Mouse (Mus musculus): Measurements from ENCODE around the gene Setd3. TPM values are rescaled to one million over a fixed set of nuclear protein-coding genes. Genes with fewer than 3 reads are reported as not detected.
A peak's percentile ranks its signal among the peaks of the same experiment; 100 is the strongest.

Setd3 gene
- polyA plus RNA-seq, 1 experiment from 2014 or later, result 76.9 TPM

GRCm38 (mm10) chr12:108078122-108078752, 100.9 kb downstream of the Setd3 start:
- Histone ChIP-seq H3K27me3 (ENCODE audit: insufficient read depth, poor library complexity, severe bottlenecking) (no peaks in the 10 kb centered on the region), H3K27ac (0 out of 2 replicates have a peak overlapping the region, but pooled peaks have one; percentile 16), H3K9me3 (no peaks in the 10 kb centered on the region), H3K36me3 (no peaks in the 10 kb centered on the region), H3K4me3 (no peak overlapping the region), H3K4me1 (replicated peaks) (peaks cover 6% of the 10 kb centered on the region; the same call in 1 of the 2 replicates)
- no peak for DNase-seq (ENCODE audit: low spot score)
- 83% methylated on average over 10 of the region's 10 CpGs for WGBS

GRCm38 (mm10) chr12:108072907-108073306, 106.2 kb downstream of the Setd3 start:
- H3K27me3 ChIP-seq (ENCODE audit: insufficient read depth, poor library complexity, severe bottlenecking), result no peaks in the 10 kb centered on the region

GRCm38 (mm10) chr12:108070685-108071662, 108.1 kb downstream of the Setd3 start:
- no peaks in the 10 kb centered on the region for H3K36me3 ChIP-seq
- no peaks in the 10 kb centered on the region for H3K27me3 ChIP-seq (ENCODE audit: insufficient read depth, poor library complexity, severe bottlenecking)
- H3K9me3 ChIP-seq, result no peaks in the 10 kb centered on the region
- H3K4me1 ChIP-seq (replicated peaks), result peaks cover 30% of the 10 kb centered on the region
- DNase-seq (ENCODE audit: low spot score), result no peak
- H3K27ac ChIP-seq, result peak overlapping the region; percentile 36
- 62% methylated on average over 21 of the region's 21 CpGs for WGBS
- H3K4me3 ChIP-seq, result no peak overlapping the region

More at GRCm38 (mm10) chr12:108072907-108073306, 106.2 kb downstream of the Setd3 start:
- no peaks in the 10 kb centered on the region for H3K9me3 ChIP-seq
- H3K36me3 ChIP-seq, result no peaks in the 10 kb centered on the region
- peaks cover 24% of the 10 kb centered on the region for H3K4me1 ChIP-seq (replicated peaks)
- 74% methylated on average over 5 of the region's 5 CpGs for WGBS
- H3K27ac ChIP-seq, result no peak overlapping the region
- H3K4me3 ChIP-seq, result no peak overlapping the region
- DNase-seq (ENCODE audit: low spot score), result no peak

GRCm38 (mm10) chr12:108069504-108069903, 109.6 kb downstream of the Setd3 start:
- Histone ChIP-seq H3K27me3 (ENCODE audit: insufficient read depth, poor library complexity, severe bottlenecking) (no peaks in the 10 kb centered on the region), H3K4me3 (no peak overlapping the region), H3K27ac (no peak overlapping the region; the same call in 1 of the 2 replicates), H3K4me1 (replicated peaks) (peaks cover 37% of the 10 kb centered on the region), H3K9me3 (no peaks in the 10 kb centered on the region), H3K36me3 (no peaks in the 10 kb centered on the region)
- WGBS, result 69% methylated on average over 6 of the region's 6 CpGs
- DNase-seq (ENCODE audit: low spot score), result no peak

GRCm38 (mm10) chr12:108067811-108068375, 111.2 kb downstream of the Setd3 start:
- no peaks in the 10 kb centered on the region for H3K36me3 ChIP-seq
- no peaks in the 10 kb centered on the region for H3K27me3 ChIP-seq (ENCODE audit: insufficient read depth, poor library complexity, severe bottlenecking)
- no peaks in the 10 kb centered on the region for H3K9me3 ChIP-seq
- no peak overlapping the region for H3K27ac ChIP-seq
- DNase-seq (ENCODE audit: low spot score), result no peak
- peaks cover 46% of the 10 kb centered on the region for H3K4me1 ChIP-seq (replicated peaks)
- H3K4me3 ChIP-seq, result no peak overlapping the region
- 82% methylated on average over 13 of the region's 13 CpGs for WGBS

GRCm38 (mm10) chr12:108067231-108067630, 111.9 kb downstream of the Setd3 start:
- H3K4me1 ChIP-seq (replicated peaks), result peaks cover 46% of the 10 kb centered on the region
- DNase-seq (ENCODE audit: low spot score), result no peak
- H3K4me3 ChIP-seq, result no peak overlapping the region
- WGBS, result 87% methylated on average over 3 of the region's 3 CpGs
- no peaks in the 10 kb centered on the region for H3K9me3 ChIP-seq
- H3K27me3 ChIP-seq (ENCODE audit: insufficient read depth, poor library complexity, severe bottlenecking), result no peaks in the 10 kb centered on the region
- H3K27ac ChIP-seq, result no peak overlapping the region
- no peaks in the 10 kb centered on the region for H3K36me3 ChIP-seq

- 45% methylated on average over 9 of the region's 9 CpGs for WGBS
- no peaks in the 10 kb centered on the region for H3K27me3 ChIP-seq (ENCODE audit: insufficient read depth, poor library complexity, severe bottlenecking)
- no peak overlapping the region for H3K4me3 ChIP-seq
- H3K4me1 ChIP-seq (replicated peaks), result peaks cover 34% of the 10 kb centered on the region
- no peaks in the 10 kb centered on the region for H3K9me3 ChIP-seq
- peak; percentile 36 for DNase-seq (ENCODE audit: low spot score)
- H3K27ac ChIP-seq, result peak overlapping the region; percentile 77
- no peaks in the 10 kb centered on the region for H3K36me3 ChIP-seq
Measured at GRCm38 (mm10) chr12:108064396-108064998, 114.6 kb downstream of the Setd3 start.

GRCm38 (mm10) chr12:108063986-108064385, 115.1 kb downstream of the Setd3 start:
- H3K4me3 ChIP-seq, result no peak overlapping the region
- H3K27ac ChIP-seq, result peak overlapping the region; percentile 77
- no peaks in the 10 kb centered on the region for H3K36me3 ChIP-seq
- no peaks in the 10 kb centered on the region for H3K9me3 ChIP-seq
- peaks cover 31% of the 10 kb centered on the region for H3K4me1 ChIP-seq (replicated peaks)
- H3K27me3 ChIP-seq (ENCODE audit: insufficient read depth, poor library complexity, severe bottlenecking), result no peaks in the 10 kb centered on the region
- 16% methylated on average over 6 of the region's 6 CpGs for WGBS
- peak; percentile 37 for DNase-seq (ENCODE audit: low spot score)

- Histone ChIP-seq H3K27me3 (ENCODE audit: insufficient read depth, poor library complexity, severe bottlenecking) (no peaks in the 10 kb centered on the region), H3K9me3 (no peaks in the 10 kb centered on the region), H3K4me1 (replicated peaks) (peaks cover 24% of the 10 kb centered on the region), H3K27ac (no peak overlapping the region), H3K36me3 (no peaks in the 10 kb centered on the region), H3K4me3 (no peak overlapping the region)
- DNase-seq (ENCODE audit: low spot score), result no peak
- 85% methylated on average over 5 of the region's 5 CpGs for WGBS
Measured at GRCm38 (mm10) chr12:108062137-108062536, 117.0 kb downstream of the Setd3 start.

GRCm38 (mm10) chr12:108061661-108062060, 117.5 kb downstream of the Setd3 start:
- 89% methylated on average over 7 of the region's 7 CpGs for WGBS
- DNase-seq (ENCODE audit: low spot score), result no peak
- H3K4me3 ChIP-seq, result no peak overlapping the region
- no peak overlapping the region for H3K27ac ChIP-seq
- peaks cover 24% of the 10 kb centered on the region for H3K4me1 ChIP-seq (replicated peaks)
- no peaks in the 10 kb centered on the region for H3K27me3 ChIP-seq (ENCODE audit: insufficient read depth, poor library complexity, severe bottlenecking)
- no peaks in the 10 kb centered on the region for H3K9me3 ChIP-seq
- no peaks in the 10 kb centered on the region for H3K36me3 ChIP-seq
